Mouse (Mus musculus) cortical plate, adult 2 months (tissue): ENCODE data around the gene Phldb2. TPM values are rescaled to one million over a fixed set of nuclear protein-coding genes. Genes with fewer than 3 reads are reported as not detected.

ENCODE experiments used
- H3K27ac ChIP-seq: fragments of 200-500 bp; 2 replicates; pipeline ENCODE4 v1.5.1; 2012; ENCODE audit warnings: low read length, control low read depth, inconsistent platforms; ENCODE audit not compliant: insufficient read depth
- H3K4me1 ChIP-seq: fragments of 200-500 bp; 2 replicates; pipeline ENCODE4 v1.6.1; 2011; ENCODE audit warnings: low read length; ENCODE audit not compliant: control insufficient read depth, insufficient read depth
- H3K4me3 ChIP-seq: fragments of 200-500 bp; 2 replicates; pipeline ENCODE4 v1.5.1; 2011; ENCODE audit warnings: mild to moderate bottlenecking, low read length, control low read depth; ENCODE audit not compliant: insufficient read depth
- CTCF ChIP-seq: fragments of 200-500 bp; IDR thresholded peaks from 2 replicates; pipeline ENCODE4 v1.5.1; 2011; ENCODE audit warnings: mild to moderate bottlenecking, control low read depth, low read length; ENCODE audit not compliant: insufficient read depth; ENCODE audit errors: extremely low read depth
- POLR2A ChIP-seq: fragments of 200-500 bp; IDR thresholded peaks from 2 replicates; pipeline ENCODE4 v1.6.1; 2011; ENCODE audit warnings: mild to moderate bottlenecking, low read length, control low read depth; ENCODE audit not compliant: insufficient read depth; ENCODE audit errors: extremely low read depth
- polyA plus RNA-seq: library from polyadenylated mRNA; depleted of rRNA; stranded (reverse); fragments of >200 nt; gene quantifications from 2 replicates; pipeline ENCODE4 v1.2.3, GENCODE M21; 2012

Gene Phldb2
- polyA plus RNA-seq, 1 experiment, result 5.4 TPM

GRCm38 (mm10) chr16:45844875-45845274 lies 108.5 kb downstream of the Phldb2 start:
- TF ChIP-seq CTCF, result no peak
- no peak for TF ChIP-seq POLR2A
- Histone ChIP-seq H3K4me1 (no peaks in the 10 kb centered on the region), H3K27ac (no peak overlapping the region), H3K4me3 (peak overlapping the region; percentile 54)

- Histone ChIP-seq H3K27ac (peak overlapping the region; percentile 50), H3K4me3 (peak overlapping the region; percentile 54), H3K4me1 (no peaks in the 10 kb centered on the region)
- TF ChIP-seq POLR2A, result 0 out of 2 replicates have a peak, but pooled peaks have one; percentile 28
- TF ChIP-seq CTCF, result no peak
Observed at GRCm38 (mm10) chr16:45844049-45844780, 109.2 kb downstream of the Phldb2 start.

- H3K4me3 ChIP-seq, result peak overlapping the region; percentile 54
- H3K27ac ChIP-seq, result peak overlapping the region; percentile 50; the same call in 1 of the 2 replicates
- no peaks in the 10 kb centered on the region for H3K4me1 ChIP-seq
- TF ChIP-seq CTCF (no peak), POLR2A (no peak)
Observed at GRCm38 (mm10) chr16:45843351-45843891, 110.0 kb downstream of the Phldb2 start.

GRCm38 (mm10) chr16:45842440-45842839 lies 111.0 kb downstream of the Phldb2 start:
- Histone ChIP-seq H3K4me3 (no peak overlapping the region), H3K4me1 (no peaks in the 10 kb centered on the region), H3K27ac (no peak overlapping the region)
- TF ChIP-seq CTCF (no peak), POLR2A (no peak)

- Histone ChIP-seq H3K4me1 (no peaks in the 10 kb centered on the region), H3K4me3 (no peak overlapping the region), H3K27ac (no peak overlapping the region)
- TF ChIP-seq POLR2A (no peak), CTCF (no peak)
Observed at GRCm38 (mm10) chr16:45841806-45842205, 111.6 kb downstream of the Phldb2 start.

- TF ChIP-seq POLR2A, result no peak
- TF ChIP-seq CTCF, result no peak
- Histone ChIP-seq H3K4me3 (no peak overlapping the region), H3K4me1 (no peaks in the 10 kb centered on the region), H3K27ac (no peak overlapping the region)
Observed at GRCm38 (mm10) chr16:45841016-45841415, 112.4 kb downstream of the Phldb2 start.

- TF ChIP-seq CTCF (no peak), POLR2A (no peak)
- no peak overlapping the region for H3K4me3 ChIP-seq
- no peaks in the 10 kb centered on the region for H3K4me1 ChIP-seq
- no peak overlapping the region for H3K27ac ChIP-seq
Observed at GRCm38 (mm10) chr16:45837541-45838342, 115.7 kb downstream of the Phldb2 start.

GRCm38 (mm10) chr16:45832747-45833108 lies 120.7 kb downstream of the Phldb2 start:
- TF ChIP-seq CTCF (no peak), POLR2A (no peak)
- H3K4me3 ChIP-seq, result no peak overlapping the region
- no peaks in the 10 kb centered on the region for H3K4me1 ChIP-seq
- H3K27ac ChIP-seq, result no peak overlapping the region

GRCm38 (mm10) chr16:45832061-45832746 lies 121.2 kb downstream of the Phldb2 start:
- Histone ChIP-seq H3K4me1 (no peaks in the 10 kb centered on the region), H3K27ac (no peak overlapping the region), H3K4me3 (no peak overlapping the region)
- TF ChIP-seq CTCF, result 0 out of 2 replicates have a peak, but pooled peaks have one; percentile 11
- no peak for TF ChIP-seq POLR2A
